Mouse (Mus musculus): ENCODE results near the gene Dagla. TPM values are rescaled to one million over a fixed set of nuclear protein-coding genes. Genes with fewer than 3 reads are reported as not detected.

Dagla gene
- total RNA-seq, 1 experiment from 2014 or later, result 5.5 TPM

GRCm38 (mm10) chr19:10198723-10199122 is 106.0 kb downstream of the Dagla start:
- DNase-seq, result peak; percentile 86

GRCm38 (mm10) chr19:10198286-10198685 is 106.4 kb downstream of the Dagla start:
- no peak for DNase-seq

DNA sequence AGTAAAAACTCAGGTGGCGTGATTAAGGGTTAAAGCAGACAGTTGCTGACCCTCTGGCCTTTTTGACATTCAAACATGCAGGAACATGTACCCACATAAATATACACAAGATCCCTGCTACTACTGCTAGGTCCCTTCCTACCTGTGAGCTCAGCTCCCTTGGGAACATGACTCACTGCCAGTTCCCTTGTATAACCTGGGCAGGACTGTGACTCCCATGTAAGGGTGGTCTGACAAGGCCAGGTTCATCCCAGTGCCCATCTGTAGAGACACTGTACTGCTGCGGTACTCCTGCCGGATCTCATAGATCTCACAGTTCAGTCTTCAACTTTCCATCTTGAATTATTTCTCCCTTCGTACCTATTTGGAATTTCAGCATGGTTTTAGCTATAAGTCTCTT is 107.5 kb downstream of the Dagla start:
- DNase-seq, result no peak

Other genes starting within 250 kb of the Dagla start
- gene Fads2, start 203.1 kb downstream of the Dagla start, total RNA-seq (2021), result 1,800 and 1,888 TPM in 2 replicates
- 931 and 942 TPM in 2 replicates for gene Fads1, start 122.0 kb downstream of the Dagla start, total RNA-seq (2021)
- gene Tmem258, start 100.9 kb downstream of the Dagla start, total RNA-seq (2021), result 141 and 171 TPM in 2 replicates
- gene Fen1, start 100.7 kb downstream of the Dagla start, total RNA-seq (2021), result 16.9 and 17.9 TPM in 2 replicates
- 0.67 and 1.4 TPM in 2 replicates for gene Myrf, start 64.1 kb downstream of the Dagla start, total RNA-seq (2021)
- 21.6 and 27.9 TPM in 2 replicates for gene Syt7, start 84.2 kb upstream of the Dagla start, total RNA-seq (2021)
- gene Lrrc10b, start 152.6 kb upstream of the Dagla start, total RNA-seq (2021), result 2.2 and 2.5 TPM in 2 replicates
- gene Ppp1r32, start 178.1 kb upstream of the Dagla start, total RNA-seq (2021), result 0.88 TPM in 1 of 2 replicates, not detected in the other
- gene Cpsf7, start 220.4 kb upstream of the Dagla start, total RNA-seq (2021), result 59.8 and 70.4 TPM in 2 replicates
- 60.6 and 63.5 TPM in 2 replicates for gene Sdhaf2, start 221.3 kb upstream of the Dagla start, total RNA-seq (2021)

All from adrenal gland, postnatal 25 days (tissue).